Mouse (Mus musculus): Measurements from ENCODE around the gene Fam192a. TPM values are rescaled to one million over a fixed set of nuclear protein-coding genes. Genes with fewer than 3 reads are reported as not detected.
A peak's percentile ranks its signal among the peaks of the same experiment; 100 is the strongest.

Gene Fam192a
- polyA plus RNA-seq, 1 experiment: 17.1 TPM

DNA sequence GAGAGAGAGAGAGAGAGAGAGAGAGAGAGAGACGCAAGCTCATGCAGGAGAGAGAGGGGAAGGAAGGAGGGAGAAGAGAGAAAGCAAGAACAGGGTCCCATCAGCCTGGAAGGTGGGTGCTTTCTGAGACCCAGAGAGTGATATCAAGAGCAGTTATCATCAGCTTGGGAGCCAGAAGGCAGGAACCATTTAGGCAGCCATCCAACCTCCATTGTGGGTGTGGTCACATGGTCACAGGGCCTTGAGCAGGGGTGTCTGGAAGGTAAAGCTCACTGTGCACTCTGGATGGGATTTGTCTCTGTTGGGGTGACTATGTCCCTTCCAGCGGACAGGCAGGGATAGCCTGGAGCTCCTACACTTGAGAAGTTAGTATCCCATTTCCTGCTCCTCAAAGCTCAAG, 61.8 kb downstream of the Fam192a start:
- H3K4me1 ChIP-seq (ENCODE audit: control insufficient read depth, insufficient read depth, low read length): no peaks in the 10 kb centered on the region
- H3K4me3 ChIP-seq (replicated peaks; ENCODE audit: extremely low read depth, low read depth, low read length): no peak overlapping the region
- no peak for TF ChIP-seq POLR2A (IDR thresholded peaks at IDR 0.05; ENCODE audit: borderline replicate concordance, extremely low read depth, low read depth, low read length)
- WGBS: 77% methylated on average over 2 of the region's 2 CpGs
- no peak for DNase-seq

DNA sequence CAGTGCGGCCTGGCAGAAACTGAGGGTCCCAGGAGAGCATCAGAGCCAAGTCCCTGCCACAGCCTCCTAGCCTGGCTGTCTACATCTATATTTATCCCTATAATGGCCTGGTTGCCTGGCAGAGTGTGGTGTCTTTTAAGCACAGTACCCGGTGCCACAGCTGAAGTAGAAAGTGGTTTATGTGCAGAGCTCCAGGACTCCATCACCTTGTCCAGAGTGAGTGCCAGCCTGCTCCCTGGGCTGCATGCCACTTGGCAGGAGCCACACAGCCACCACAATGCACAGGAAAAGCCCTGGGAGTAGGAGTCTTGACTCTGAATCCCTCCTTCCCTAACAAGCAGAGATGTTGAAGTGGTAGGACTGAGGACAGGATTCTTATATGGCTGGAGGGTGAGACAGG, 64.3 kb downstream of the Fam192a start:
- DNase-seq: no peak
- H3K4me3 ChIP-seq (replicated peaks; ENCODE audit: extremely low read depth, low read depth, low read length): no peak overlapping the region
- WGBS: 67% methylated on average over 2 of the region's 2 CpGs
- no peaks in the 10 kb centered on the region for H3K4me1 ChIP-seq (ENCODE audit: control insufficient read depth, insufficient read depth, low read length)
- TF ChIP-seq CTCF (IDR thresholded peaks at IDR 0.05; ENCODE audit: insufficient read depth, low read length): no peak
- TF ChIP-seq POLR2A (IDR thresholded peaks at IDR 0.05; ENCODE audit: borderline replicate concordance, extremely low read depth, low read depth, low read length): no peak

DNA sequence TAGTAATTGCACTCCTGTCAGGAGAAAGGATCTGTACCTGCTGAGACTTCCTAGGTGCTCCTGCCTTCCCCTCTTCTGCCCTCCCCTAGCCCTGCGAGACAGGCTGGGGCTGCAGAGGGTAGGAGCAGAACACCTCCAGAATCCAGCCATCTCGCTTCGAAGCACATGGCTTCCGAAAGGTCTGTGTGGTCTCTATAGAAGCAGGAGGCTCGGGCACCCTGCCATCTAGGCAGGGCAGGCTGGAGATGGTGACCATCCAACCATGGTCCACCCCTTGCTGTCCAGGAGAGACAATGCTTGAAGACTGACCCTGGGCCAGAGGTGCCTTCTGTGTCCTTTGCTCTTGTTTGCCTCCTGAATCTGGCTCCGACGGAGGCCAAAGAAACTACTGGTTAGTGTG, 66.2 kb downstream of the Fam192a start:
- TF ChIP-seq CTCF (IDR thresholded peaks at IDR 0.05; ENCODE audit: insufficient read depth, low read length) (no peak), POLR2A (IDR thresholded peaks at IDR 0.05; ENCODE audit: borderline replicate concordance, extremely low read depth, low read depth, low read length) (no peak)
- no peak for DNase-seq
- Histone ChIP-seq H3K4me3 (replicated peaks; ENCODE audit: extremely low read depth, low read depth, low read length) (no peak overlapping the region), H3K4me1 (ENCODE audit: control insufficient read depth, insufficient read depth, low read length) (no peaks in the 10 kb centered on the region)
- 88% methylated on average over 7 of the region's 7 CpGs for WGBS

DNA sequence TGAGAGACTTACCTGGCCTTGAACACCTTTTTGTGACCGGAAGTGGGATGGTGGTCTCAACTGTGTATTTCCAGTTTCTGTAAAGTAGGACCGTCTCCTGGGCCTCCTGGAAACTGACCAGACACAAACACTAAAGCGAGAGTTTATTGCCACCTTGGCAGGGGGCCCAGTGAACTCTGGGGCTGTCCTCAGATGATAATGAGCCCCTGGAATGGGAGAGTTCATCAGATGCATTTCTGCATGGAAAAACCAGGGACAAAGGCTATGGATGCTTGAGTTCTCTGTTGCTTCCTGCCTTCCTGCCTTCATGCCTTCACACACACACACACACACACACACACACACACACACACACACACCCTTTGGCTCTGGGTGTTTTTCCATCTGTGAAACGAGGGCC, 67.2 kb downstream of the Fam192a start:
- WGBS: 34% methylated on average over 4 of the region's 4 CpGs
- DNase-seq: no peak
- Histone ChIP-seq H3K4me1 (ENCODE audit: control insufficient read depth, insufficient read depth, low read length) (no peaks in the 10 kb centered on the region), H3K4me3 (replicated peaks; ENCODE audit: extremely low read depth, low read depth, low read length) (no peak overlapping the region)
- TF ChIP-seq CTCF (IDR thresholded peaks at IDR 0.05; ENCODE audit: insufficient read depth, low read length): no peak
- TF ChIP-seq POLR2A (IDR thresholded peaks at IDR 0.05; ENCODE audit: borderline replicate concordance, extremely low read depth, low read depth, low read length): no peak

DNA sequence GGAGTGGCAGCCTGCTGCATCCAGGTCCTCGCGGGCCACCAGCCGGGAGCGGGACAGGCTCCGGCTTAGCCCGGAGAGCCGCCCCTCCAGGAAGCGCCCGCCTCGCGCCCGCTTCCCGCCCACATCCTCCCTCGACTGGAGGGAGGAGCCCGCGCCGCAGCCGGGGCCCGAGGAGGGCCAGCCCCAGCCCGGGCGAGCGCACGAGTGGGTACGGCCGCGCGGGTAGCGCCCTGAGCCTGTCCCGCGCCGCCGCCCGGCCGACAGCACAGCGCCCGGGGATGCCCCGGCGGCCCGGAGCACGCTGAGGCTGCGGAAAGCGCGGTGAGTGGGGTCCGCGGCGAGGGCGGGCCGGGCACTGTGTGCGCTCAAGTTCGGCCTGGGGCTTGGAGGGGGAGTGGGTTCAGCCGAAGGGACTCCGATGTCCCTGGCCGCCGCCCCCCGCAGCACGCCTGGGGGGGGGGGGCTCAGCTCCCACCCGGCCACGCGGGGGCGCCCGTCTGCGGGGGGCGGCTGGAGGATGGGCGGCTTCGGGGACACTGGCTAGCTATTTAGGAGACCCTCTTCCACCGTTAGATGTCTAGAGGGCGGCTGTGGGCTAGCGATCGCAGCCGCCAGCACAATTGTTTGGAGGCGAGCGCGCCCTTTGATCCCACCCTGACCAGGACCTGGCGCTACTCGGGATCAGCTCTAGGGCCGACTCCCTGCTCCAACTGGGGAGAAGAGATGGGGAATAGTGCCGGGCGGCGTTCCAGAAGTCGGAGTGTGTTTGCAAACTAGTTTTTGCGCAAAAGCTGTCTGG, 68.7 kb downstream of the Fam192a start, which contains the start of gene Cpne2:
TSS of gene Cpne2 (plus strand) at position 118 of the 799 bp plus-strand sequence.
- TF ChIP-seq CTCF (IDR thresholded peaks at IDR 0.05; ENCODE audit: insufficient read depth, low read length): no peak
- 0 out of 2 replicates have a peak, but pooled peaks have one; percentile 0 for TF ChIP-seq POLR2A (IDR thresholded peaks at IDR 0.05; ENCODE audit: borderline replicate concordance, extremely low read depth, low read depth, low read length)
- Histone ChIP-seq H3K4me3 (replicated peaks; ENCODE audit: extremely low read depth, low read depth, low read length) (peak within 1 kb of the TSS; percentile 62), H3K4me1 (ENCODE audit: control insufficient read depth, insufficient read depth, low read length) (no peaks in the 10 kb centered on the region)
- under 1% methylated on average over 45 of the region's 81 CpGs for WGBS
- peak; percentile 55 for DNase-seq

- Histone ChIP-seq H3K4me1 (ENCODE audit: control insufficient read depth, insufficient read depth, low read length) (no peaks in the 10 kb centered on the region), H3K4me3 (replicated peaks; ENCODE audit: extremely low read depth, low read depth, low read length) (peak overlapping the region; percentile 43)
- WGBS: 1% methylated on average over 34 of the region's 34 CpGs
- TF ChIP-seq POLR2A (IDR thresholded peaks at IDR 0.05; ENCODE audit: borderline replicate concordance, extremely low read depth, low read depth, low read length) (0 out of 2 replicates have a peak, but pooled peaks have one; percentile 4), CTCF (IDR thresholded peaks at IDR 0.05; ENCODE audit: insufficient read depth, low read length) (no peak)
- DNase-seq: no peak
Measured at GRCm38 (mm10) chr8:94532525-94532872, 69.3 kb downstream of the Fam192a start.

DNA sequence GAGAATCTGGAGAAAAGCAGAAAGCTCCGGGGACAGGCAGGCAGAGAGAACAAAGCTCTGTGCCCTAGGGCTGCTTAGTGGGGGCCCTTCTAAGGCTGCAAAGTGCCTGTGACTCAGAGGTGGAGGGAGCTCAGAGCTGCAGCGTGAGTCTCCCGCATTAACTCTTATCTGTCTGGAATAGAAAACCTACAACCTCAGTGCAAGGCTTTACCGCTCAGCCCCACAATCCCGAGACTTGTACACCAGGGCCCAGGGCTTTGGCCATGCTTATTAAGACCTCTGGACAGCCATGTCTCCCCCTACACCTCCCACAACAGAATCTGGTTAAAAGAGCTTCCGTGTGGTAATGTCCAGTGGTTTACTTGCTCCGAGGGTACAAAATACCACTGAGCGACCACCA, 69.8 kb downstream of the Fam192a start:
- no peak overlapping the region for H3K4me3 ChIP-seq (replicated peaks; ENCODE audit: extremely low read depth, low read depth, low read length)
- WGBS: 35% methylated on average over 8 of the region's 8 CpGs
- DNase-seq: no peak
- H3K4me1 ChIP-seq (ENCODE audit: control insufficient read depth, insufficient read depth, low read length): no peaks in the 10 kb centered on the region
- TF ChIP-seq CTCF (IDR thresholded peaks at IDR 0.05; ENCODE audit: insufficient read depth, low read length) (no peak), POLR2A (IDR thresholded peaks at IDR 0.05; ENCODE audit: borderline replicate concordance, extremely low read depth, low read depth, low read length) (no peak)

- DNase-seq: no peak
Measured at GRCm38 (mm10) chr8:94530643-94531042, 71.2 kb downstream of the Fam192a start.

GRCm38 (mm10) chr8:94529875-94530274, 71.9 kb downstream of the Fam192a start:
- no peaks in the 10 kb centered on the region for H3K4me1 ChIP-seq (ENCODE audit: control insufficient read depth, insufficient read depth, low read length)
- no peak for DNase-seq
- H3K4me3 ChIP-seq (replicated peaks; ENCODE audit: extremely low read depth, low read depth, low read length): no peak overlapping the region
- TF ChIP-seq POLR2A (IDR thresholded peaks at IDR 0.05; ENCODE audit: borderline replicate concordance, extremely low read depth, low read depth, low read length) (no peak), CTCF (IDR thresholded peaks at IDR 0.05; ENCODE audit: insufficient read depth, low read length) (no peak)
- 75% methylated on average over 4 of the region's 4 CpGs for WGBS

More at GRCm38 (mm10) chr8:94530643-94531042, 71.2 kb downstream of the Fam192a start:
- TF ChIP-seq CTCF (IDR thresholded peaks at IDR 0.05; ENCODE audit: insufficient read depth, low read length) (no peak), POLR2A (IDR thresholded peaks at IDR 0.05; ENCODE audit: borderline replicate concordance, extremely low read depth, low read depth, low read length) (no peak)
- Histone ChIP-seq H3K4me1 (ENCODE audit: control insufficient read depth, insufficient read depth, low read length) (no peaks in the 10 kb centered on the region), H3K4me3 (replicated peaks; ENCODE audit: extremely low read depth, low read depth, low read length) (no peak overlapping the region)
- 60% methylated on average over 4 of the region's 4 CpGs for WGBS

- peak; percentile 50 for DNase-seq
- WGBS: 30% methylated on average over 4 of the region's 4 CpGs
- TF ChIP-seq POLR2A (IDR thresholded peaks at IDR 0.05; ENCODE audit: borderline replicate concordance, extremely low read depth, low read depth, low read length) (no peak), CTCF (IDR thresholded peaks at IDR 0.05; ENCODE audit: insufficient read depth, low read length) (peak; percentile 65)
- H3K4me3 ChIP-seq (replicated peaks; ENCODE audit: extremely low read depth, low read depth, low read length): no peak overlapping the region
- H3K4me1 ChIP-seq (ENCODE audit: control insufficient read depth, insufficient read depth, low read length): no peaks in the 10 kb centered on the region
Measured at GRCm38 (mm10) chr8:94528245-94528644, 73.6 kb downstream of the Fam192a start.
